Mouse (Mus musculus): ENCODE data around the gene Per2. TPM values are rescaled to one million over a fixed set of nuclear protein-coding genes. Genes with fewer than 3 reads are reported as not detected.

Per2 gene
- polyA plus RNA-seq, 1 experiment from 2014 or later = 4.5 TPM

DNA sequence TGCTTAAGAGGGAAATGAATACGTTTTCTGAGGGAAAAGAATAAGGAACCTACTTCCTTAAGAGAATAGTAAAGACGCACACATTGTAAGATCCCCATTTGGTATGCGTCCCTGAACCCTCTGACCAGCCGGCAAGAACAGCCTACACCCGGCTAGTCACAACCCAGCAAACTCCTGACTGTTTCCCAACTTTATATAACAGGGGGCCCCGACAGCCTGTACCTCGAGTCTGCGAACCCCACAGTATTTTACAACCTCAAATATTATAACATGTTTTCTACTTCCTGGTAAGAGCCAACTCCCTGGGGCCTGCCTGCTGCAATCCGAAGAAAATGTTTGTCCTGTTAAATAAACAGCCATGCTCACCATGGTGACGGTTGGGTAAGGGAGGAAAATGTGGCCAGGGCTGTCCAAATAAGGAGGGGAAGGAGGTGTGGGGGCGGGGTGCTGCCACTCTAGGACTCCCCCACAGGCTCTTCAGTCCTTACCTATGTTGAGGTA, 2.8 kb downstream of the Per2 start:
- ATAC-seq (replicated peaks; ENCODE audit: insufficient number of reproducible peaks, low FRiP score, low TSS enrichment) = no peak
- Histone ChIP-seq H3K4me2 (peak overlapping the region; percentile 31; the same call in 1 of the 2 replicates), H3K27ac (ENCODE audit: low read depth, low read length) (peak overlapping the region; percentile 46), H3K4me3 (ENCODE audit: low read depth, low read length) (no peak overlapping the region), H3K4me1 (ENCODE audit: control insufficient read depth, insufficient read depth, low read length) (peaks cover 61% of the 10 kb centered on the region), H3K9ac (ENCODE audit: low read depth, low read length) (peak overlapping the region; percentile 31; the same call in 1 of the 2 replicates), H3K27me3 (ENCODE audit: control insufficient read depth, insufficient read depth, low read length) (no peaks in the 10 kb centered on the region), H3K36me3 (ENCODE audit: control insufficient read depth, insufficient read depth, low read length) (no peaks in the 10 kb centered on the region), H3K9me3 (replicated peaks; ENCODE audit: control insufficient read depth, low read length) (no peaks in the 10 kb centered on the region)
- 42% methylated on average over 11 of the region's 11 CpGs for WGBS (ENCODE audit: insufficient replicate concordance)

DNA sequence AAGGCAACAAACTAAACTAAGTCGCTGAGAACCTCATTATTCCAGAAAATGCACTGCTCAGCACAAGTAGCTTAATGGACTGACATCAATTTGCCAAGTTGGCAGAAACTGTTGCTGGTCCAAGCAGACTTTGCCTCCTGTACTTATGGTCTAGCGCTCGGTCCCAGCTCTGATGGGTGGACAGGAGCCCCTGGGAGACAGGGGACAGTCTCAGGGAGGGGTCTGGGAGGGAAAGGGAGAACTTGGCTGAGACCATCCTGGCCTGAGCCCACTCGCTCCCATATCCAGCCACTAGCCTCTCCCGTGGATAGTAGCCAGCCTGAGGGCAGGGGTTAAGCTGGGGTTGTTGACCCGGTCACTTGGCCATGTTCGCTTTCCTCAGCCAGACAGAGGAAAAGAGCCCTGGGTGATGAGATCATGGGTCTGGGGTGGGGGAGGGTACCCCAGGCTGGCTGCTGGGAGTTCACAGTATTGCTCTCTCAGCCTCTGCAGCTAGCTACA, 3.4 kb downstream of the Per2 start:
- Histone ChIP-seq H3K4me1 (ENCODE audit: control insufficient read depth, insufficient read depth, low read length) (peaks cover 67% of the 10 kb centered on the region), H3K36me3 (ENCODE audit: control insufficient read depth, insufficient read depth, low read length) (no peaks in the 10 kb centered on the region), H3K27me3 (ENCODE audit: control insufficient read depth, insufficient read depth, low read length) (no peaks in the 10 kb centered on the region), H3K4me2 (peak overlapping the region; percentile 31), H3K27ac (ENCODE audit: low read depth, low read length) (peak overlapping the region; percentile 46; the same call in 1 of the 2 replicates), H3K9me3 (replicated peaks; ENCODE audit: control insufficient read depth, low read length) (no peaks in the 10 kb centered on the region), H3K4me3 (ENCODE audit: low read depth, low read length) (no peak overlapping the region), H3K9ac (ENCODE audit: low read depth, low read length) (peak overlapping the region; percentile 31; the same call in 1 of the 2 replicates)
- ATAC-seq (replicated peaks; ENCODE audit: insufficient number of reproducible peaks, low FRiP score, low TSS enrichment) = no peak
- WGBS (ENCODE audit: insufficient replicate concordance) = 33% methylated on average over 7 of the region's 7 CpGs

DNA sequence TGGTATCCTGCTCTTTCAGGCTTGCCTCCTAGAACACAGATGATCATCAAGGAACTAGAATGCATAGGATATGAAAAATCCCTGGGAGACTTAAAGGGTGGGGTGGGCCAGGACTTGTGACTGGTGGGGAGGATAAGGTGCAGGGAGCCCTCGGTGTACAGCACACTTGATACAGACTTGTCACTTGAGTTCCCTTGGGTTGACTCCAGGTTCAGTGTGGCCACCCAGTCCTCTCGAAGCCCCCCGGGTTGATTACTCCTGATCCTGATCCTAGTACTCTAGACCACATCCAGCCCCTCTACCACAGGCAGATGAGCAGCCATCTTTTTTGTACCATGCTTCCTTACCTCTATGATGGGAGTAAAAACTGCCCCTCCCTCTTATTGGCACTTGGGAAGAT, 4.2 kb downstream of the Per2 start:
- H3K9me3 ChIP-seq (replicated peaks; ENCODE audit: control insufficient read depth, low read length) = no peaks in the 10 kb centered on the region
- H3K4me1 ChIP-seq (ENCODE audit: control insufficient read depth, insufficient read depth, low read length) = peaks cover 69% of the 10 kb centered on the region
- H3K27ac ChIP-seq (ENCODE audit: low read depth, low read length) = no peak overlapping the region
- no peak overlapping the region for H3K4me2 ChIP-seq
- H3K4me3 ChIP-seq (ENCODE audit: low read depth, low read length) = no peak overlapping the region
- no peaks in the 10 kb centered on the region for H3K36me3 ChIP-seq (ENCODE audit: control insufficient read depth, insufficient read depth, low read length)
- no peak for ATAC-seq (replicated peaks; ENCODE audit: insufficient number of reproducible peaks, low FRiP score, low TSS enrichment)
- H3K9ac ChIP-seq (ENCODE audit: low read depth, low read length) = no peak overlapping the region
- no peaks in the 10 kb centered on the region for H3K27me3 ChIP-seq (ENCODE audit: control insufficient read depth, insufficient read depth, low read length)
- WGBS (ENCODE audit: insufficient replicate concordance) = 82% methylated on average over 3 of the region's 3 CpGs

DNA sequence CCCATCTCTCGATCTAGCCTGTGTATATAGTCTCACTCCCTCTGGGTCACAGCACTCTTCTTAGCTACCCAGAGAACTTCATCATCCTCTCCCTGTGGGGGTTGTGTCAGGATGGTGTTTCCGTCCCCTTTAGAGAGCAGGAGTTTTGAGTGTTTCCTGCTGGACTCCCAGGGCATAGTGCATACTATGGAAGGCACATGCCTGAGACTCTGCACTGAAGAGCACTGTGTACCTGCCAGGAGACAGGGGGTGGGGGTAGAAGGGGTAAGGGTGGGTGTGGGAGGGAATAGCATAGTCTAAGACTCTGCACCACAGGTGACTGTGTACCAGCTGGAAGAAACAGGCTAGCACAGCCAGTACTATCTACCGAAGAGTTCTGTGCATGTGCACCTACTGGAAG, 4.8 kb downstream of the Per2 start:
- H3K9me3 ChIP-seq (replicated peaks; ENCODE audit: control insufficient read depth, low read length) = no peaks in the 10 kb centered on the region

DNA sequence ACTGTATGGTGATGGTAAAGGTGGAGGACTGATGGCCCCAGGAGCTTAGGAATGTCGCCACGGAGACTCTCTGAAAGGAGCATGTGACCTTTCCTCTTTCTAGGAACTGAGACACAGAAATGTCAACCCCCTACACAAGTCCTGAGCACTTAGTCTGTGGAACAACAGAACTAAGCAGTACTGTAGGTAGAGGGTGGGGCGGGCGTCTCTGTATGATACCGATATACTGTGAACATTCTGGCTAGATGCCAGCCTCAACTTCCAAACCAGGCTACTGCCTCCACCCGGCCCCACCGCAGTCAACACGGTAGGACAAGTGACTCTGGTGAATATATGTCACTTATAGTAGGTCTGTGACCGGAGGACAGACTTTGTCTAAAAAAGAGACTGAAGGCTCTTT, 5.2 kb downstream of the Per2 start:
- 80% methylated on average over 9 of the region's 9 CpGs for WGBS (ENCODE audit: insufficient replicate concordance)
- no peak overlapping the region for H3K27ac ChIP-seq (ENCODE audit: low read depth, low read length)
- H3K4me1 ChIP-seq (ENCODE audit: control insufficient read depth, insufficient read depth, low read length) = peaks cover 77% of the 10 kb centered on the region
- H3K9ac ChIP-seq (ENCODE audit: low read depth, low read length) = no peak overlapping the region
- no peaks in the 10 kb centered on the region for H3K36me3 ChIP-seq (ENCODE audit: control insufficient read depth, insufficient read depth, low read length)
- H3K4me3 ChIP-seq (ENCODE audit: low read depth, low read length) = no peak overlapping the region
- no peaks in the 10 kb centered on the region for H3K27me3 ChIP-seq (ENCODE audit: control insufficient read depth, insufficient read depth, low read length)
- no peak for ATAC-seq (replicated peaks; ENCODE audit: insufficient number of reproducible peaks, low FRiP score, low TSS enrichment)
- H3K4me2 ChIP-seq = no peak overlapping the region
- H3K9me3 ChIP-seq (replicated peaks; ENCODE audit: control insufficient read depth, low read length) = no peaks in the 10 kb centered on the region

More for the DNA sequence above, 4.8 kb downstream of the Per2 start:
- H3K4me2 ChIP-seq = no peak overlapping the region
- H3K4me3 ChIP-seq (ENCODE audit: low read depth, low read length) = no peak overlapping the region
- no peaks in the 10 kb centered on the region for H3K27me3 ChIP-seq (ENCODE audit: control insufficient read depth, insufficient read depth, low read length)
- H3K4me1 ChIP-seq (ENCODE audit: control insufficient read depth, insufficient read depth, low read length) = peaks cover 72% of the 10 kb centered on the region
- H3K9ac ChIP-seq (ENCODE audit: low read depth, low read length) = no peak overlapping the region
- no peak overlapping the region for H3K27ac ChIP-seq (ENCODE audit: low read depth, low read length)
- 78% methylated on average over 3 of the region's 3 CpGs for WGBS (ENCODE audit: insufficient replicate concordance)
- no peak for ATAC-seq (replicated peaks; ENCODE audit: insufficient number of reproducible peaks, low FRiP score, low TSS enrichment)
- no peaks in the 10 kb centered on the region for H3K36me3 ChIP-seq (ENCODE audit: control insufficient read depth, insufficient read depth, low read length)

DNA sequence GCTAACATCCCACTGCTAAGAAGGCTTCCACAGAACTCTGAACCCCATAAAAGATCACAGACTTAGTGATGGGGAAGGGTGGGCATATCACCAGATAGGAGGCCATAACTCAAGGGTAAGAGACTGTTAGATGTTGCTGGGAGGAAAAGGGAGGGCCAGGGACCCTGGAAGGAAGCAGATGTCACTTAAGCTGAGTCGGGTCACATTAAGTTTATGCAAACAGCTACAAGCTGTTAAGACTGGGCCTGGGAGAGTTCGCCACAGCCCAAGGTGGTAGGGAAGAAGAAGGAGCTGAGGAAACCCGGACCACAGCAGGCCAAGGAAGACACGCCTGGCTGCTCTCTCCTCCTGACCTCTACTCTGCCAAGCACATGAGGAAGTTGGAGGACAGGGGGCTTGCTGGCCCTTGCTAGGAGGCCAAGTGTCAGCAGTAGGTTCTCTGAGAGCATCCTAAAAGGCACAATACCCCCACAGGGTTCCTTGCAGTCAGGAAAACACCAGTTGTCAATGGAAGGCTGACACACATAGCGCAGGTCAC, 7.5 kb downstream of the Per2 start:
- Histone ChIP-seq H3K36me3 (ENCODE audit: control insufficient read depth, insufficient read depth, low read length) (peaks cover 8% of the 10 kb centered on the region), H3K27me3 (ENCODE audit: control insufficient read depth, insufficient read depth, low read length) (no peaks in the 10 kb centered on the region), H3K27ac (ENCODE audit: low read depth, low read length) (no peak overlapping the region), H3K4me3 (ENCODE audit: low read depth, low read length) (no peak overlapping the region), H3K9ac (ENCODE audit: low read depth, low read length) (no peak overlapping the region), H3K4me1 (ENCODE audit: control insufficient read depth, insufficient read depth, low read length) (peaks cover 63% of the 10 kb centered on the region), H3K4me2 (no peak overlapping the region), H3K9me3 (replicated peaks; ENCODE audit: control insufficient read depth, low read length) (peaks cover 3% of the 10 kb centered on the region; the same call in 1 of the 2 replicates)
- WGBS (ENCODE audit: insufficient replicate concordance) = 51% methylated on average over 5 of the region's 5 CpGs
- no peak for ATAC-seq (replicated peaks; ENCODE audit: insufficient number of reproducible peaks, low FRiP score, low TSS enrichment)

DNA sequence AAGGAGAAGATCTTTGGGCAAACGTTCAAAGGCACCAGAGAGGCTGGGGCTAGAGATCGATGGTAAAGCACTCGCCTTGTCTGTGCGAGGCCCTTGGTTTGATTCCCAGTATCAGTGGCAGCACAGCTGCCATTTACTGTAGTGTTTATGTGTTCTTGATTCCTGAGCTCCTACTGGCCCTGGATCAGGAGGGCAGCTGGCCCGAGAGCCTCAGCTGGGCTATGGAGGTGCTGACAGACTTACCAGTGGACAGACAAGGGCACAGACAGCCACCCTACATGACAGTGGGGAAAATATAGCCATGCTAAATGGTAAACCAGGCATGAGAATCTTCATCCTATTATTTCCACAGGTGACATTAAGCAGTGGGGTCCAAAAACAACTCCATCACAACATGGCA, 8.3 kb downstream of the Per2 start:
- Histone ChIP-seq H3K36me3 (ENCODE audit: control insufficient read depth, insufficient read depth, low read length) (peaks cover 9% of the 10 kb centered on the region), H3K27ac (ENCODE audit: low read depth, low read length) (no peak overlapping the region), H3K9me3 (replicated peaks; ENCODE audit: control insufficient read depth, low read length) (peaks cover 3% of the 10 kb centered on the region; the same call in 1 of the 2 replicates), H3K4me2 (no peak overlapping the region), H3K27me3 (ENCODE audit: control insufficient read depth, insufficient read depth, low read length) (no peaks in the 10 kb centered on the region), H3K4me1 (ENCODE audit: control insufficient read depth, insufficient read depth, low read length) (peaks cover 59% of the 10 kb centered on the region), H3K4me3 (ENCODE audit: low read depth, low read length) (no peak overlapping the region), H3K9ac (ENCODE audit: low read depth, low read length) (no peak overlapping the region)
- no peak for ATAC-seq (replicated peaks; ENCODE audit: insufficient number of reproducible peaks, low FRiP score, low TSS enrichment)
- 69% methylated on average over 5 of the region's 5 CpGs for WGBS (ENCODE audit: insufficient replicate concordance)

DNA sequence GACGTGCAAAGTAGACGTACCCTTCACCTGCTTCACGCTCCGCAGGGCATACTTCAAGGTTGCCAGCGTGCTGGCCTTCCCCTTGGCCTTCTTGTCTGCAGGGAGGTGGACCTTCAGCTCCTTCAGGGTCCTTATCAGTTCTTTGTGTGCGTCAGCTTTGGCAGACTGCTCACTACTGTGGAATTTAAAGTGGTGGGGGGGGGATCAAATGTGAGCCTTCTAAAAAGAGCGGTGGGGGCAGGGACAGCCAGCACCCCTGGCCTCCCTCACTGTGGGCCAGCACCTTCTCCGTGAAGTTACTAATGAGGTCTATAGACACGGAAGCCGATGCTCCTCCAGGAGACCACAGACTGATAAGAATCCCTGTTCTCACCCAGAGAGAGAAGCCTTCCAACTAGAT, 10.4 kb downstream of the Per2 start:
- peak overlapping the region; percentile 68 for H3K27ac ChIP-seq (ENCODE audit: low read depth, low read length)
- 40% methylated on average over 10 of the region's 10 CpGs for WGBS (ENCODE audit: insufficient replicate concordance)
- H3K4me1 ChIP-seq (ENCODE audit: control insufficient read depth, insufficient read depth, low read length) = peaks cover 40% of the 10 kb centered on the region
- peaks cover 9% of the 10 kb centered on the region for H3K36me3 ChIP-seq (ENCODE audit: control insufficient read depth, insufficient read depth, low read length)
- no peak overlapping the region for H3K4me3 ChIP-seq (ENCODE audit: low read depth, low read length)
- ATAC-seq (replicated peaks; ENCODE audit: insufficient number of reproducible peaks, low FRiP score, low TSS enrichment) = no peak; the same call in 1 of the 2 replicates
- peak overlapping the region; percentile 18 for H3K4me2 ChIP-seq
- peak overlapping the region; percentile 39; the same call in 1 of the 2 replicates for H3K9ac ChIP-seq (ENCODE audit: low read depth, low read length)
- H3K27me3 ChIP-seq (ENCODE audit: control insufficient read depth, insufficient read depth, low read length) = no peaks in the 10 kb centered on the region
- H3K9me3 ChIP-seq (replicated peaks; ENCODE audit: control insufficient read depth, low read length) = peaks cover 3% of the 10 kb centered on the region; the same call in 1 of the 2 replicates

DNA sequence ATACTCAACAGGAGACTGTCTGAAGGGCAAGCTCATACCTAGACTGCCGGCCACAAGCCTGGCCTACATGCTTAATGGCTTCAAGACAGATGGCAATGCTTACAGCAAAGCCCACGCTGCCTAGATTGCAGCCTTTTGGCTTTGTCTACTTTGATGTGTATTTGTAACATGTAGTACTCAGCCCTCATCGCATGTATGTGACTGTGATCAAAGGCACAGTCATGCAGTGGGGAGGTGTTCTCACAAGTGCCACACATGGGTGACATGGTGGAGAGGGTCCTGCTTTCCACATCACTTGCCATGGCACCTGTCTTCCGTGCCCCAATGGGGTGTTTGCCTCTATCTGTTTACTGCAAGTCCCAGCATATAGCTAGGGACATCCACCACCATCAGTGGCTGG, 12.6 kb downstream of the Per2 start:
- Histone ChIP-seq H3K4me3 (ENCODE audit: low read depth, low read length) (no peak overlapping the region), H3K27me3 (ENCODE audit: control insufficient read depth, insufficient read depth, low read length) (no peaks in the 10 kb centered on the region), H3K9ac (ENCODE audit: low read depth, low read length) (no peak overlapping the region), H3K9me3 (replicated peaks; ENCODE audit: control insufficient read depth, low read length) (peaks cover 3% of the 10 kb centered on the region; the same call in 1 of the 2 replicates), H3K4me1 (ENCODE audit: control insufficient read depth, insufficient read depth, low read length) (peaks cover 32% of the 10 kb centered on the region), H3K4me2 (no peak overlapping the region), H3K27ac (ENCODE audit: low read depth, low read length) (no peak overlapping the region), H3K36me3 (ENCODE audit: control insufficient read depth, insufficient read depth, low read length) (peaks cover 9% of the 10 kb centered on the region)
- no peak for ATAC-seq (replicated peaks; ENCODE audit: insufficient number of reproducible peaks, low FRiP score, low TSS enrichment)
- 86% methylated on average over 4 of the region's 4 CpGs for WGBS (ENCODE audit: insufficient replicate concordance)

Measured in heart, embryonic 11.5 days (tissue).